Mouse (Mus musculus) induced T-regulatory cell, adult 2 months (primary cell): ENCODE measurements around the gene Trim21.

ENCODE experiments used
- DNase-seq: peaks from one replicate; pipeline ENCODE4 v3.0.0-alpha.2; 2012; ENCODE audit warnings: low read depth

Trim21 gene

DNA sequence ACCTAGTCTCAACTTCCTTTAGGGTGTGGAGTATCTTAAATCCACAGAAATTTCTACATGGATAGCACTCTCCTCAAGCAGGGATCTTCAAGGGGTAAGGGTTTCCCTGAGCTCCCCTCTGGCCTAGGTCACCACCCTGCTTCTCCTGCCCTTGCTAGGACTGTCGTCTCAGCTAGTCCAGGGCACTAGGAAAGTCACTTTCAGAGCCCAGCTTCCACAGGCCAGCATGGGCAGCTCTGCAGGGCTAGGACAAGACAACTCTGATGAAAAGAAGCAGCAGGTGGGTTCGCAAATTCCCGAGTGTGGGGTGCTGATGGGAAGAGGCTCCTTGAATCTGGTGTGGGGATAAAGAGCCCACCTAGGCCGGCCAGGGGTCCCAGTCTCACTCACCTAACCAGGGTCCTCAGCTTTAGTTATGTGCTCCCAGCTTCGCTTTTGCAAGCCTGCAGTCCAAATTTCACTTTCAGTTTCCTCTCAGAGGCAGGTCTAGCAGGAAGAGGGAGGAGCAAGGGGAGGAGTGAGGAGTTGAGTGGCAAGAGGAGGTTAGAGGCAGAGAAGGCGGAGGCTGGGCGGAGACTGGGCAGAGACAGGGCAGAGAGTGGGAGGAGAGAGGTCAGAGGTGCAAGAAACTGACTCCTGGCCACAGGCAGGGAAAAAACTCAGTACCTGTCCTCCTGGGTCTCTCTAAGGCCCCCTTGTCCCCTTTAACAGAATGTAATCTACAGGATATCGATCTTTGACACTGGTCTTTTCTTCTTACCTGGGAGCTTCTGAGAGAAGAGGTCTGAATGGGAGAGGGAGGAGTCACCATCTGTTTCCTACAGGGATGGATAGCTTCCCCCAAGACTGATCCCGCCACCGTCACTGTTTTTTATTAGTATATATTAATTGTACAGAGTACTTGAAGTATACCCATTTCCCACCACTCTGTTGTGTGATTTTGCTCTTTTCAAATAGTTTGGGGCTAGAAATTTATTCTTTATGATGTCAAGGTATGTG lies at the start of gene Trim21:
Gene Trim21, minus strand, starts transcription at position 488 of the 999 bp plus-strand sequence.
- peak; percentile 96 for DNase-seq

DNA sequence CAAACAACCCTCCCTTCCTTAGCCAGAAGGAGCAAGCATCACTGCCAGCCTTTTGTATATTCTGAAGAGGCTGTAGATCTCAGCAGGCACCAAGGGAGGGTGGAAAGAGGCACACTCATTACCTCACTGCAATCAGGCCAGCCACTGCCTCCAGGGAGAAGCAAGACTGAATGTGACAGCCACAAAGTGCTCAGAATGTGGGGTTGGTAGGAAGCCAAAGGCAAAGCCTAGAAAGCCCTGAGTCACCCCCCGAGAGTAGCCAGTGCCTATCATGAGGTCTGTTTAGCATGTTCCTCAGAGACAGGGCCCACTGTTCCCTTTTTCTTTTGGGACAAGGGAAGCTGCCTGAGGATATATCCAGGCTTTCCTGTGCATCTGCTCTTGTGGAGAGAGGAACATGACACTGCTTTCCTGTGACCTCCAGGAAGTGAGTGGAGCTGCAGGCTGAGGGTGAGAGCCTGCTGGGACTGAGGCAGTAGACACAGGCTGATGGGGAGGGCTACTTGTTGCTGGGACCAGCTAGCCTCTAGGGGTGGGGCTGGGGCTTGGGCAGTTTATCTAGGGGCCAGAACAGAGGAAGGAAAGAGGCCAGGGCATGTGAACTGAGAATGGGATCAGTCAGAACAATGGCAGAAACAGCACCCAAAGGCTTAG lies 32.2 kb upstream of the Trim21 start, which contains the start of gene Olfr552:
Gene Olfr552, plus strand, starts transcription at position 393 of the 654 bp plus-strand sequence.
- DNase-seq = no peak

DNA sequence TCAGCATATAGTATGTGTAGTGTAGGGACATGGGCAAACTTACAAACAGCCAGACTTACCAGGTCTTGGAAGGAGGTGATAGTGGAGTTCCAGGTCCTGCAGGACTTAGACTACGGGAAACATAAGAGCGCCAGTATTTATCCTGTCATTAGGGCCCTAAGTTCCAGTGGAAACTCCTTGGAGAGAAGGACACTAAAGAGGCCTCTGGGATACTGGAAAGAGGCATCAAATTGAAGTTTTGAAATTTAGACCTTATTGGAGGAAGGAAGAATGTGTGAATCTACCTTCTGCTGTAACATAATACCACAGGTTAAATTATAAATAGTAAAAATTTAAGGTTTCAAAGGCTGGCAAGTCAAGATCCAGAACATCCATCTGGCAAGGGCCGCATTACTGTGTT lies 26.5 kb upstream of the Trim21 start, which contains the start of gene Olfr551:
Gene Olfr551, minus strand, starts transcription at position 101 of the 400 bp plus-strand sequence.
- DNase-seq = no peak

DNA sequence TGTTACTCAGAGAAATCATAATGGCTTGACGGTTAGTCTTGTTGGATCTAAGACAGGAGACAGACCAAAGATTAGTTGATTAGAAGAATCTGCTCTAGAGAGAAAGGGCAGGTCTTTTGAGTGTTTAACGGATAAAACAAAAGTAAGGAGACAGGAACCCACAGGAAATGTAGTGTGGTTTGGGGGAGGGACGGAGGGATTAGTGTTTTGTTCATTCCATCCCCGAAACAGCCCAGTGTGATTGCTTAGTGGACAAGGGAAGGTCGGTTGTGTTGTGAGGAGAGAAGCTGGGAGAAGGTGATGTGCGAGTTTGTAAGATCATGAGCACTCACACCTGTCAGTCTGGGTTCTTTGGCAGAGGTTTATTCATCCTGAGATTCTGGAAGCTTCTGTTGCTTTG lies 10.7 kb upstream of the Trim21 start:
- peak; percentile 10 for DNase-seq

DNA sequence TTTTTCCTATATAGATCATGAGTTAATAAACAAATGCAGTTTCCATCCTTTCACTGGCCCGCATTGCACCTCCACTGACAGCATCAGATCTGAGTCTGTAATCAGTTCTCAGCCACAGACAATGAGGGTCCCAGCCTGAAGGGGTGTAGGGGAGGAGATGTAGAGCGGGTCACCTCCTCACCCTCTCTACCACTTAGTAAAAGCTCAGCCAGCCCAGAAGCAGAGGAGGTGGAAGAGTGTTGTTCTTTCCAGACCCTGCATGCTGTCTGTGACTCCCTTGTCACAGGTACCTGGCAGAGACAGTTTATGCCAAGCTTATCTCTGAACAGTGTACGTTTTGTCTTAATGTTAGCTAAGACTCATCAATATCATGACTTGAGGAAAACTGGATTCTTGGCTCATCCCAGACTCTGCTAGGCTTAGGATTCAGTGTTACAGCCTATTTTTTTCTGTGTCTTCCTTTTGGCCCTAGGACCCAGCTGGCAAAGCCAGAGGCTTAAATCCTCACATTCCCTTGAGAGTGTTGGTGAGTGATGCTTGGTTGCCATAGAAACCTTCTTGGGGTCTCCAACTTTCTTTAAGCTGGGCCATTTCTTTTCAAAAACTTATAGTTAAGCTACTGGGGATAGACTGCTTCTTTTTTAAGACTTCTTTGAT lies 8.0 kb upstream of the Trim21 start:
- DNase-seq = no peak

DNA sequence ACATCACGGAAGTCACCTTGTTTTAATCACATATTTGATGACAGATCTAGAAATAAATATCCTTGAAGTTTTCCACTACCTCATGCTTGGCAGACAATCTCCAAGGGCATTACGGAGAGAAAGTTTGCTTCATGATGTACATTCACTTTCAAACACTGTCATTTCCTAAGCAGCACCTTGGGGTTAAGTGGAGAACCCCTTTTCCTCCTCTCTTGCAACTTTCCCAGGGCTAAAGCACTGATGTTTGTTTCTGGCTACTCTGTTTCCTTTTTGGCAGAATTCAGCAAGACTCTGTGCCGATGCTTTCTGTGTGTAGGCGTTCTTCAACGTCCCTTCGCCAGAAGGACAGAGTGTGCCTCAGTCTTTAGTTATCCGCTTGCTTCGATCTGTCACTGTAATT lies 5.9 kb upstream of the Trim21 start, which contains the start of gene Olfr550:
Gene Olfr550, plus strand, starts transcription at position 301 of the 400 bp plus-strand sequence.
- no peak for DNase-seq

DNA sequence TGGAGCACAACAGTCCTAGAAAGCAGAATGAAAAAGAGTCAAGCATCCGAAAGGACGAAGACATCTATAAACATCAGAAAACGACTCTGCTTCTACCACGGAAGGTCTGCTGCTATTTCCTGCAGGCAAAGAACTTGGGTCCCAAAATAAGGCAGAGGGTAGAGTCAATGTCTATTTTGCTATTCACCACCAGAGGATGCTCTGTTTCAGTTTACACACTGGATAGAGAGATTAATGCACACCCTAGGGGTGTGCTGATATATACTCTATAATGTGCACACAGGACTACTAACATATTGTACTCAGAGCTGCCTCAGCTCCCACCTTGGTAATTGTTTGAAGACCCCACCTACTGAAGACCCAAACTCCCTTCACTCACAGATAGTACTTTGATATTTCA lies 933 bp upstream of the Trim21 start:
- no peak for DNase-seq

DNA sequence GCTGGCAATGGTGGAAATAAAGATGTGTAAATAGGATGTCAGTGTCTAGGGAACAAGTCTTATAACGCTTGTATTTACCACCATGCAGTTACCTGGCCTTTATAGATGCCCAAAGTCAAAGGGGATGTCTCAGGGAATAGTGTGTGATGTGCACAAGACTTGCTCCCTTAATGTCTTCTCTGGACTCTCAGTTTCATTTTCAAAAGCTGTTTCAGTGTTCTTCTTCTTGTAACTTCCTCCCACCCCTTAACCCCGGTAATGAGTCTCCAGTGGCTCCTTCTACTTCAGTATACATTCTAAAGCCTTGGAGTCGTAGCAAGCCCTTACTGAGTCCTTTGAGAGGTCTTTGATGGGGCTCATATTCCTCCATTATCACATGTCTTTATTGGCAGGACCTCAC lies 12.0 kb downstream of the Trim21 start:
- DNase-seq = peak; percentile 35

DNA sequence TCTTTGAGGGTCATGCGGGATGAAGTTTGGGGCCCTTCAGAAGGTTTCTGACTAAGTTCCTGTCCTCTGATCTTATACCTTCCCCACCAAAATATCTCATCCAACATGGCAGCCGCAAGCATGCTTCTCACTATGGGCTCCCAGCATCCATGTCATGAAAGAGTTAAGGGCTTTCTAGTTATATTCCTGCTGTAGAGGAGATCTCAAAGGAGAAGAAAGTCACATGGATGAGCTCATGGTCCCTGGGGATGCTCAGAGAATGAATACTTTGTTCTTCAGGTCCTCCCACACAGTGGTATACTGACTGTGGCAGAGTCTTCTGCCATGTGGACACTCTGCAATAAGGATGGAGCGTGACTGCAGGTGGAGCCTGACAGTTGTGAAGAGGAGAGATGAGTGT lies 15.7 kb downstream of the Trim21 start, which contains the start of gene Olfr549:
Gene Olfr549, plus strand, starts transcription at position 301 of the 400 bp plus-strand sequence.
- DNase-seq = no peak

DNA sequence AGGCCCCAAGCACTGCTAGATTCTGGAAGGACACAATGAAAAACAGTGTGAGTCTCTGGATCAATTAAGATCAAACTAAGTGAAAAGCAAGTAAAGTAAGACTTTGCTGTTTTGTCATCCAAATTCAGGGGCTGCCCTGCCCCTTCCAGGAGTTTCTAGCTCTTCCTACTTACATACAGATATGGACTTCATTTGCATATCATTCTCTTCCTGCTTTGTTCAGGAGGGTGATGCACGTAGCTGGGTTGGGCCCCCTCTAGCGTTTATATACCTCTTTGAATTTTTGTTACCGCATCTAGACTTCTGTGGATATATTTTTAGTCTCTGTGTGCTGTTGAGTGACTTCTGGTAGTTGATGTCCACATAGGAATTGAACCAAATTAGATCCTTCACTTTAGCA lies 24.0 kb downstream of the Trim21 start:
- DNase-seq = peak; percentile 53

DNA sequence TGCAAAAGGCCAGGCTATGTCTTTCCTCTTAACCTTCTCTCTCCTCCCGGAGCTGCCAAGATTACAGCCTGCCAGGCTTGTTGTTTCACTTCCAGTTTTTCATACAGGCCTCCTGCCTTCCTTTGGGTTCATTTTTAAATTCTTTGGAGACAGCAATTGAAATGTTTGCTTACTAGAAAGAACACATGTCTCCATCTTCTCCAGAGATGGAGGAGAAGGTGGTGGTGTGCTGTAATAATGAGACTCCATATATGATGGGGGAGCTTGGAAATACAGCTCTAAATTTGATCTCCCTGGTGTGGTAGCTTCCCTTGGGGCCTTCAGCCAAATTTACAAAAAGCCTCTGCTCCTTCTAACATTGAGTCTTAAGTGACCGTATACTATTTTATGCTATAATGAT lies 24.7 kb downstream of the Trim21 start, which contains the start of gene Olfr548-ps1:
Gene Olfr548-ps1, plus strand, starts transcription at position 301 of the 400 bp plus-strand sequence.
- DNase-seq = no peak

DNA sequence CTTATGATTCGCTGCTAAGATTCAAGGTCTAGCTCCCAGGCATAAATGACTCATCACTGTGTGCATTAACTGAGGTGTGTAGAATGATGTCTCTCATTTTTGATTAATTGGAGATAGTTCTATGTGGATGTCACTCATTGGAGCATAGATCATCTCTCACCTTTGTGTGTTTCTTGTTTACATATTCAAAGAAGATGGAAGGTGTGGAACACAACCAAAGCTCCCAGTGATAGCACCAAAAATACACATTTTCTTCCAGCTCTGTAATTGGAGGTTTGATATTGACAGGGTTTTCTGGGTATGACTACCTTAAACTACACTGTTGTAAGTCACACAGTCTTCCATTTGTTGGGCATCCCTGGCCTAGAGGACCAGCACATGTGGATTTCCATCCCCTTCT lies 30.8 kb downstream of the Trim21 start, which contains the start of gene Olfr547:
Gene Olfr547, plus strand, starts transcription at position 301 of the 400 bp plus-strand sequence.
- no peak for DNase-seq

DNA sequence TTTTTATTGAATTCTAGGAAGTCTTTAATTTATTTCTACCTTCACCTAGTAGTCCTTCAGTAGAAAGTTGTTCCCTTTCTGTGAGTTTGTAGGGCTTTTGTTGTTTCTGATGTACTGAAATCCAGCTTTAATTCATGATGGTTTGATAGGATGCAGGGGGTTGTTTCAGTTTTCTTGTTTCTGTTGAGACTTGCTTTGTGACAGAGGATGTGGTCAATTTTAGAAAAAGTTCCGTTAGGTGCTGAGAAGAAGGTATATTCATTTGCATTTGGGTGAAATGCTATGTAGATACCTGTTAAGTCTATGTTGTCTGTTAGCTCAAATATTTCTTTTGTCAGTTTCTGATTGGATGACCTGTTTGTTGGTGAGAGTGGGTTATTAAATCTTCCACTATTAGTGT lies 36.2 kb downstream of the Trim21 start:
- peak; percentile 73 for DNase-seq

DNA sequence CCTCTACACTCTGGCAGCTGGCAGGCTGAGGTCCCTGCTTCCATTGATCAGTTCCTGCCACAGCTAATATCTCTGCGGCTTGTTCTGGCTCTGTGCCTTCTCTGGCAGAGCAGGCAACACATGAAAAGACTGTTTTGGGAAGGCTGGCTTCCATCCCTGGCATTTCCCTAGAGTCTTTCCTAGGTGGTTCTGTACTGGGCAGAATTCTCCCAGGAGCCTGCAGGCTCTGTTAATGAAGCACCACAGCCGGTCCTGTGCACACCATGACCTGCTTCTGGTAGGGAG lies 48.3 kb downstream of the Trim21 start:
- DNase-seq = no peak

DNA sequence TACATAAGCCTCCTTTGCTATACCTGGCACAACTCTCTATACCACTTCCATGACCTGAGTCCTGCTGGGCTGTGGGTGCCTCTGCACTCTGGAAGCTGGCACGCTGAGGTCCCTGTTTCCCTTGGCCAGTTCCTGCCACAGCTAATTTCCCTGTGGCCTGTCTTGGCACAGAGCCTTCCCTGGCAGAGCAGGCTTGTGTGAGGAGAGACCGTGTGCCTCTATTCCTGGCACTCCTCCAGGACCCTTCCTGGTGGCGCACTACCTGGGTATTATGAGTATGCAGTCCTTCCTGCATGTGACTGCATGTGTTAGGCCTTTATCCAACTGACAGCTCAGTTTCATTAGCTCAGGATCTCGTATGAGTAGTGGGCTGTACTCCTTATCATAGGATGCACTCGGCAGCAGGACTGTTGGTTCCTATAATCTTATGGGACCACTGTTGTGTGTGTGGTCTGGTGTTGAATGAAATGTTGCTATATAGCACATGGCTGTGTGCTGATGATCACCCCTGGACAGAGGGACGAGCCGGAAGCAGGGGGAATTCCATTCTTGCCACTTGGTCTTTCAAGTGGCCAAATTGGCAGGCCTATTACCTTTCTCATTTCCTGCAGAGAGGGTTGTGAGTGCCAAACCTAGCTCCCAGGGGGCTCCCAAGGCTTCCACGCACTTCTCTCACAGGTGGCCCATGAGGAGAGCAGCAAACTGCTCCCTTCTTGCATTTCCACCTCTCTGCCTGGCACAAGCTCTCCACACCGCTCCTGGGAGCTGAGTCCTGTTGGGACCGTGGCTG lies 48.8 kb downstream of the Trim21 start:
- DNase-seq = no peak

DNA sequence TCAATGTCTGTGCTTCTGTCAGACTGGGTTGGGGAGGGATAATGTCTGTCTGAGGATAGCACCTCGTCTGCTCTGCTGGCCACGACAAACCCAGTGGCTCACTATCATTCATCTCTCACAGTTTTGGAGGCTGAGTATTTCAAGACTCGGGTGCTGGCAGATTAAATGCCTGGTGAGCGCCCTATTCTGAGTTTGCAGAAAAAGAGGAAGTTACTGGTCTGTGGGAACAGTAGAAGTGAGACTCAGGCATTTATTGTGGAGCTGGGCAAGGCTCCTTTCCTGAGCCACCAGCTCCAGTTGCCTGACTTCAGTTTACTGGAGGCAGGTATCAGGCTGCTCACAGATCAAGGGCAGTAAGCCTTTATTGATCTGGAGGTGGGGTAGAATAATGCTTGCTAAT lies 51.1 kb downstream of the Trim21 start:
- no peak for DNase-seq

DNA sequence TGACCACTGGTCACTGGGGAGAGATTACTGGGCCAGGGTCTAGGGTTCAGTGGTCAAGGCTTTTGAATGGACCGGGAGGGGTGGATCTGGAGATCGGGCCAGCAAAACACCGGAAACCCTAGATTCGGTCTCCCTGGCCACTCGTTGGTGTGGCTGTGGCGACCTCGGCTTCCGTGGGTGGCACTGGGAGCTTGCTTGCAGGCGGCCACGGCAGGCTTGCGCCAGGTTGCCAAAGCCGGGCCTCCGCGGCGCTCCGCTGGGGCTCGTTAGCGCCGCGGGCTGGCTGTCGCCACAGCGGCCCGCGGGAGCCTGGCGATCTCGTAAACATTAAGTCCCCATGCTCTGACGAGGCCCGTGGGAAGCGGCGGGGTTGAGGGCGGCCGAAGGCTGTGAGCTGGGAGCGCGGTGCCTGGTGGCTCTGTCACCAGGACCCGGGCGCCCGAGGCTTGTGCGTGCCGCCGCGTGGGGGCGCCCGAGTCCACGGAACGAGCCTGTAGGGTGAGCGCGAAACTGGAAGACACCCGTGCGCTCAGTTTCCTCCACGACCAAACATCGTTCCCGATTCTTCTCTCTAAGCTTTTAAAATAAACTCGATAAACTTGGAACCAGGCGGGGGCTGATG lies 52.4 kb downstream of the Trim21 start:
- peak; percentile 88 for DNase-seq

DNA sequence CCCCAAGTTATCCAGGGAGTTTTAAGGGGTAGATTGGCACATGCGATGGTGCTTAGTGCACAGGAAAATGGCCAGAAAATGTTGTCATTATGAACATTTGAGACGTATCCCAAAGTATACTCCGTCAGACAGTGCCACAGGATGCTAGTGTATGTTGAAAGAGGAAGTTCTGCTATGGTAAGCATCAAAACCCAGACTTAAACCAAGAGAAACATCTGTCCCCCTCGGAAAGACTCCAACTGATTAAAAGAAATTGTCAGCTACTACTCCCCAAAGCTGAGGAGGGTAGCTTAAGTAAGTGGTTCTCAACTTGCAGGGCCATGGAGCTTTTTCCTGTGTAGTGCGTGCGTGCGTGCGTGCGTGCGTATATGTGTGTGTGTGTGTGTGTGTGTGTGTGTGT lies 53.4 kb downstream of the Trim21 start:
- DNase-seq = no peak

DNA sequence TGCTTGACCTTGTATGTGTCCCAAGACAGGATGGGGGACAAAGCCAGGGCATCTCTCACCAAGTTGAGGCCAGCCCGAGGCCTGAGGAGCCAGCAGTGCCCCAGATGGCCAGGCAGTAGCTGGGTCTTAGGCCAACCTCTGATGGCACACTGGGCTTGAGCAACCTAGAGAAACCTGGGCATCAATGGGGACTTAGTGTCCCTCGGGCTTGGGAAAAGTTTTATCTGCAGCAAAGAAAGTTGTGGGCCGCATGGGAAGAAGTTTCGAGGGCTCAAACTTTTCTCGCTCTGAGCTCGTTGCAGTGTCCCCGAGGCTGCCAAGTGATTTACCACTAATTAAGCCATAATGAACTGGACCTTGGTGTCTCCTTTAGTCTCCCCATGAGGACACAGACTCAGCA lies 55.6 kb downstream of the Trim21 start:
- no peak for DNase-seq

DNA sequence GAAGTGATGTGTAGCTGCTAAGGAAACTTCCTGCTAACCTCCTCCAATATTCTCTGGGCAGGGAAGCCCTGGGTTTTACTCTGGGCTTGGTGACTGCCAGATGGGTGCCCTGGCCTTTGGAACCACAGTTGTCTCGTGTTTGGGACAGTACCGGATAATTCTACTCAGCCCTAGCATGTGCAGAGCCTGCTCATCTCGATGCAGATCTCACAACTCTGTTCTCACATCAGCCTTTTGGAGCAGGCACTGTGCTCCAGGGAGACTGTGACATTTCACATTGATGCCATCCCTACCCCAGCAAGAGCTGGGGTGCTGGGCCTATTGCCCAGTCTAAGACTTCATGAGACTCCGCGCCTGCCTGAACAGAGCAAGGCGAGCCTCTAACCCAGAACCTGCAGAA lies 56.6 kb downstream of the Trim21 start:
- no peak for DNase-seq

DNA sequence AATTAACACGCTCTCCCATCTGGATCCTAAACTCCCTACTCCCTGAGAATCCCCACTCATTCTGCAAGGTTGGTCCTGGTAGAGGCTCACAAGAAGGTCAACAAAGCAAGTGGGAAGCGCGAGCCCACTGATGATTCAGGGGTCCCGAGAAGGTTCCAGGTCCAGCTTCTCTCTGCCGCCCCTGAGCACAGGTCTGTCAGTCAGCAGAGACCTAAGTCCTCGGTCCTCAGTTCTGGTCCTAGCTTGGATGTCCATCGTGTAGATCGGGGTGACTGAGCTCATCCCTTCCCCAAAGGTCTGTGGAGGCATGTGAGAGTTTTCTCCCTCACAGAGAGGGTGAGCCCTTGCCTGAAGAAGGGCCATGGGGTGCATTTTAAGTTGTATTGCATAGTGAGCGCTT lies 57.2 kb downstream of the Trim21 start:
- DNase-seq = no peak
